Mouse (Mus musculus): Measurements from ENCODE around the gene Slc39a9.
A peak's percentile ranks its signal among the peaks of the same experiment; 100 is the strongest.

Gene Slc39a9

GRCm38 (mm10) chr12:80653951-80654658, 10.4 kb downstream of the Slc39a9 start:
- no peak for DNase-seq (ENCODE audit: low read depth in 2 of 2, low spot score in 2 of 2)

- no peak for DNase-seq (ENCODE audit: low read depth in 2 of 2, low spot score in 2 of 2)
Observed at GRCm38 (mm10) chr12:80654659-80655025, 11.0 kb downstream of the Slc39a9 start.

- no peak for DNase-seq (ENCODE audit: low read depth in 2 of 2, low spot score in 2 of 2)
Observed at GRCm38 (mm10) chr12:80658661-80659060, 15.0 kb downstream of the Slc39a9 start.

GRCm38 (mm10) chr12:80662322-80662721, 18.6 kb downstream of the Slc39a9 start:
- no peak for DNase-seq (ENCODE audit: low read depth in 2 of 2, low spot score in 2 of 2)

- no peak for DNase-seq (ENCODE audit: low read depth in 2 of 2, low spot score in 2 of 2)
Observed at GRCm38 (mm10) chr12:80663935-80664334, 20.3 kb downstream of the Slc39a9 start.

GRCm38 (mm10) chr12:80668391-80668790, 24.7 kb downstream of the Slc39a9 start:
- DNase-seq (ENCODE audit: low read depth in 2 of 2, low spot score in 2 of 2), result no peak

GRCm38 (mm10) chr12:80673170-80673569, 29.5 kb downstream of the Slc39a9 start:
- DNase-seq (ENCODE audit: low read depth in 2 of 2, low spot score in 2 of 2), result peak; percentile 14 to 39

- DNase-seq (ENCODE audit: low read depth in 2 of 2, low spot score in 2 of 2), result no peak
Observed at GRCm38 (mm10) chr12:80681340-80681739, 37.7 kb downstream of the Slc39a9 start.

- DNase-seq (ENCODE audit: low read depth in 2 of 2, low spot score in 2 of 2), result no peak
Observed at GRCm38 (mm10) chr12:80683554-80683953, 39.9 kb downstream of the Slc39a9 start.

- no peak for DNase-seq (ENCODE audit: low read depth in 2 of 2, low spot score in 2 of 2)
Observed at GRCm38 (mm10) chr12:80684316-80684715, 40.6 kb downstream of the Slc39a9 start.

- DNase-seq (ENCODE audit: low read depth in 2 of 2, low spot score in 2 of 2), result no peak
Observed at GRCm38 (mm10) chr12:80687788-80688211, 44.1 kb downstream of the Slc39a9 start.

- no peak for DNase-seq (ENCODE audit: low read depth in 2 of 2, low spot score in 2 of 2)
Observed at GRCm38 (mm10) chr12:80689696-80690095, 46.0 kb downstream of the Slc39a9 start.

- DNase-seq (ENCODE audit: low read depth in 2 of 2, low spot score in 2 of 2), result no peak
Observed at GRCm38 (mm10) chr12:80691671-80692091, 48.0 kb downstream of the Slc39a9 start.

GRCm38 (mm10) chr12:80692269-80692972, 48.7 kb downstream of the Slc39a9 start, which contains the start of gene Plekhd1:
Gene Plekhd1 (plus strand): TSS chr12:80692591.
- DNase-seq (ENCODE audit: low read depth in 2 of 2, low spot score in 2 of 2), result no peak

GRCm38 (mm10) chr12:80693700-80694099, 50.0 kb downstream of the Slc39a9 start:
- DNase-seq (ENCODE audit: low read depth in 2 of 2, low spot score in 2 of 2), result no peak

GRCm38 (mm10) chr12:80695004-80695403, 51.3 kb downstream of the Slc39a9 start:
- DNase-seq (ENCODE audit: low read depth in 2 of 2, low spot score in 2 of 2), result no peak

GRCm38 (mm10) chr12:80698526-80699143, 55.0 kb downstream of the Slc39a9 start:
- no peak for DNase-seq (ENCODE audit: low read depth in 2 of 2, low spot score in 2 of 2)

- no peak for DNase-seq (ENCODE audit: low read depth in 2 of 2, low spot score in 2 of 2)
Observed at GRCm38 (mm10) chr12:80699144-80699531, 55.5 kb downstream of the Slc39a9 start.

- no peak for DNase-seq (ENCODE audit: low read depth in 2 of 2, low spot score in 2 of 2)
Observed at GRCm38 (mm10) chr12:80701332-80701731, 57.6 kb downstream of the Slc39a9 start.

GRCm38 (mm10) chr12:80706208-80706914, 62.7 kb downstream of the Slc39a9 start:
- no peak for DNase-seq (ENCODE audit: low read depth in 2 of 2, low spot score in 2 of 2)

- DNase-seq (ENCODE audit: low read depth in 2 of 2, low spot score in 2 of 2), result no peak
Observed at GRCm38 (mm10) chr12:80706915-80707604, 63.4 kb downstream of the Slc39a9 start.

All from CD8-positive naive resting alpha-beta T cell, adult 2 months (primary cell).